Comparison of ENCODE assay signal across 10 mouse cellular contexts in the genomic region with DNA sequence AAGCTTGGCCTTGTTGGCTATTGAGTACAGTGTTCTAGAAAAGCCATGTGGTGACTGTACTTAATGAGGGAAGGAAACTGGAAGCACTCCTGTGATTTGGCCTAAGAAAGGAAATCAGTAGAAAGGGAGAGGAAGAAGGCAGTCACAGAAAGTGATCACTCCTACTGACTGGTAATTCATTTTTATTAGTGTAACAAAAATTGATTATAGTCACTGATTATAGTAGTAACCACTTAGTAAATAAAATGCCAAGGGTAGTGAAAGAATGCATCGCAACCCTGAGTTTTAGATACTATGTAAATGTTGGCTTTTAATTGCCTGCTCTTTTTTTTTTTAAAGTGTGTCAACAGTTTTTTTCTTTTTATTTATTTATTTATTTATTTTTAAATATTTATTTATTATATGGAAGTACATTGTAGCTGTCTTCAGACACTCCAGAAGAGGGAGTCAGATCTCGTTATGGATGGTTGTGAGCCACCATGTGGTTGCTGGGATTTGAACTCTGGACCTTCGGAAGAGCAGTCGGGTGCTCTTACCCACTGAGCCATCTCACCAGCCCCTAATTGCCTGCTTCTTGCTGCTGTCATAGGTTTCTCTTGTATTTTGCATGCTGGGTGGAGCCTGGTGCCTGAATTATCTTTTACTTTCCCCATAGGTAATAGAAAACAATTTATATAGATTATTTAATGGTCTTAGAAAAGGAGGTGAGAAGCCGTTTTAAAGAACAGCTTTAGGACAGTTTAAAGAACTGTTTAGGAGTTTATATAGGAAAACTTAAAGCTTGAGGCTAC. TPM values are rescaled to one million over a fixed set of nuclear protein-coding genes. Genes with fewer than 3 reads are reported as not detected.
DNase-seq lines count a peak whose midpoint lies in the region; ATAC-seq and TF ChIP-seq lines count a peak whose summit lies in the region.
"Had no signal": no experiment of that assay in that cellular context is flagged by ENCODE, and none has a peak within 500 bp of the region (broad histone marks: within the 10 kb centered on the region; RNA-seq: fewer than 3 reads in every experiment).

No protein-coding gene starts in this region.

- H3K27me3 ChIP-seq in heart, embryonic 12.5 days (replicated peaks), result no peaks in the 10 kb centered on the region
- no peaks in the 10 kb centered on the region for H3K27me3 ChIP-seq in ES-Bruce4 (ENCODE audit: control insufficient read depth, insufficient read depth, low read length, poor library complexity, severe bottlenecking)
- no peaks in the 10 kb centered on the region for H3K27me3 ChIP-seq in hindbrain, embryonic 13.5 days
- H3K27me3 ChIP-seq in midbrain, embryonic 10.5 days (ENCODE audit: low read depth, poor library complexity, severe bottlenecking), result no peaks in the 10 kb centered on the region; the same call in 1 of the 2 replicates

- H3K27ac ChIP-seq in heart, embryonic 12.5 days (ENCODE audit: poor library complexity, severe bottlenecking), result no peak overlapping the region
- H3K27ac ChIP-seq in ES-Bruce4 (ENCODE audit: insufficient read depth, low read length), result no peak overlapping the region
- H3K27ac ChIP-seq in hindbrain, embryonic 13.5 days, result no peak overlapping the region
- no peak overlapping the region for H3K27ac ChIP-seq in midbrain, embryonic 10.5 days (replicated peaks)

- peaks cover 56% of the 10 kb centered on the region for H3K4me1 ChIP-seq in heart, embryonic 12.5 days (replicated peaks)
- peaks cover 4% of the 10 kb centered on the region for H3K4me1 ChIP-seq in ES-Bruce4 (ENCODE audit: control insufficient read depth, insufficient read depth, low read length)
- H3K4me1 ChIP-seq in hindbrain, embryonic 13.5 days (replicated peaks), result peaks cover 56% of the 10 kb centered on the region
- peaks cover 44% of the 10 kb centered on the region for H3K4me1 ChIP-seq in midbrain, embryonic 10.5 days

- no peaks in the 10 kb centered on the region for H3K9me3 ChIP-seq in heart, embryonic 12.5 days (replicated peaks)
- H3K9me3 ChIP-seq in ES-Bruce4 (replicated peaks; ENCODE audit: control insufficient read depth, insufficient read depth, low read length, poor library complexity, severe bottlenecking), result no peaks in the 10 kb centered on the region
- no peaks in the 10 kb centered on the region for H3K9me3 ChIP-seq in hindbrain, embryonic 13.5 days
- no peaks in the 10 kb centered on the region for H3K9me3 ChIP-seq in midbrain, embryonic 10.5 days (replicated peaks)

- WGBS in heart, embryonic 12.5 days, result 84% methylated on average over 5 of the region's 5 CpGs
- WGBS in hindbrain, embryonic 13.5 days, result 75% methylated on average over 5 of the region's 5 CpGs
- 95% methylated on average over 5 of the region's 5 CpGs for WGBS in midbrain, embryonic 10.5 days

- peak overlapping the region; percentile 70 for H3K4me3 ChIP-seq in heart, embryonic 12.5 days
- no peak overlapping the region for H3K4me3 ChIP-seq in ES-Bruce4 (ENCODE audit: low read depth, low read length)
- H3K4me3 ChIP-seq in hindbrain, embryonic 13.5 days, result peak overlapping the region; percentile 83
- H3K4me3 ChIP-seq in midbrain, embryonic 10.5 days, result peak overlapping the region; percentile 98

- no peak for ATAC-seq in heart, embryonic 12.5 days (ENCODE audit: insufficient number of reproducible peaks, low FRiP score)
- ATAC-seq in hindbrain, embryonic 13.5 days (ENCODE audit: low FRiP score), result no peak

- no peak overlapping the region for H3K9ac ChIP-seq in heart, embryonic 12.5 days
- H3K9ac ChIP-seq in ES-Bruce4 (ENCODE audit: low read depth, poor library complexity, severe bottlenecking), result peak overlapping the region; percentile 100
- H3K9ac ChIP-seq in hindbrain, embryonic 13.5 days, result no peak overlapping the region

- no peak for TF ChIP-seq POLR2A in ES-Bruce4 (IDR thresholded peaks at IDR 0.05; ENCODE audit: insufficient read depth, low read length)

- DNase-seq in heart, postnatal 25 days (ENCODE audit: low spot score), result no peak
- no peak for DNase-seq in midbrain, embryonic 10.5 days (ENCODE audit: low spot score)
- DNase-seq in adrenal gland, adult 8-10 months, result no peak
- DNase-seq in right cerebral cortex, postnatal 10 days (ENCODE audit: low spot score in 2 of 2), result no peak
- no peak for DNase-seq in left cerebral cortex, adult 18-20 months (ENCODE audit: low spot score in 2 of 2)
- DNase-seq: lung, postnatal 14 days; right cerebral cortex, postnatal 14 days had no signal

- intact Hi-C loops in heart, postnatal 25 days (cut with DNase I), result loop anchor here (2.0 kb wide), 1 partner anchor 15 kb away; no protein-coding TSS in a partner anchor

- TF ChIP-seq CTCF in ES-Bruce4 (IDR thresholded peaks at IDR 0.05; ENCODE audit: low read depth, low read length), result no peak

- peaks cover 16% of the 10 kb centered on the region for H3K36me3 ChIP-seq in heart, embryonic 12.5 days
- peaks cover 44% of the 10 kb centered on the region for H3K36me3 ChIP-seq in ES-Bruce4 (ENCODE audit: control insufficient read depth, insufficient read depth, low read length, poor library complexity, severe bottlenecking)
- peaks cover 10% of the 10 kb centered on the region; the same call in 1 of the 2 replicates for H3K36me3 ChIP-seq in hindbrain, embryonic 13.5 days
- H3K36me3 ChIP-seq in midbrain, embryonic 10.5 days, result peaks cover 48% of the 10 kb centered on the region

- no peak for TF ChIP-seq EP300 in ES-Bruce4 (IDR thresholded peaks at IDR 0.05; ENCODE audit: insufficient read depth, low read depth, low read length)

- H3K4me2 ChIP-seq in heart, embryonic 12.5 days, result peak overlapping the region; percentile 76
- peak overlapping the region; percentile 88 for H3K4me2 ChIP-seq in hindbrain, embryonic 13.5 days

RNA-seq across cellular contexts. Expression of gene Ywhae, which starts 3.0 kb away (rescaled TPM):
- polyA plus RNA-seq in heart, embryonic 12.5 days (2016; fragmentation: Nextera tagmentation; extraction: Ambion mirVana), result 842 and 863 TPM in 2 replicates
- total RNA-seq in heart, postnatal 25 days (2021), result 100 to 1,000 TPM; 555 to 568 TPM
- polyA plus RNA-seq in ES-Bruce4 (2011; ENCODE audit: insufficient read depth, insufficient read length, low read depth, missing spikeins), result 1,329 and 1,367 TPM in 2 replicates
- polyA plus RNA-seq in hindbrain, embryonic 13.5 days (2015; fragmentation: Nextera tagmentation; extraction: Ambion mirVana), result 1,500 and 1,527 TPM in 2 replicates
- polyA plus RNA-seq in midbrain, embryonic 10.5 days (2016; fragmentation: Nextera tagmentation; extraction: Ambion mirVana), result 1,400 and 1,401 TPM in 2 replicates
- total RNA-seq in adrenal gland, adult 8-10 months (2022), result 100 to 1,000 TPM; 600 to 760 (median 717) TPM
- 1,000 to 10,000 TPM in 1 of 2 experiments, 100 to 1,000 TPM in 1; 948 to 1,014 TPM for total RNA-seq in left cerebral cortex, adult 18-20 months (2021)

RNA-seq across cellular contexts. Expression of gene Crk, which starts 56.6 kb away (rescaled TPM):
- polyA plus RNA-seq in heart, embryonic 12.5 days (2016; fragmentation: Nextera tagmentation; extraction: Ambion mirVana), result 110 and 111 TPM in 2 replicates
- 10 to 100 TPM; 81.3 to 88.2 TPM for total RNA-seq in heart, postnatal 25 days (2021)
- polyA plus RNA-seq in ES-Bruce4 (2011; ENCODE audit: insufficient read depth, insufficient read length, low read depth, missing spikeins), result 86.0 and 91.5 TPM in 2 replicates
- 120 TPM in 2 replicates for polyA plus RNA-seq in hindbrain, embryonic 13.5 days (2015; fragmentation: Nextera tagmentation; extraction: Ambion mirVana)
- polyA plus RNA-seq in midbrain, embryonic 10.5 days (2016; fragmentation: Nextera tagmentation; extraction: Ambion mirVana), result 127 and 133 TPM in 2 replicates
- 100 to 1,000 TPM; 115 to 125 (median 117) TPM for total RNA-seq in adrenal gland, adult 8-10 months (2022)
- total RNA-seq in left cerebral cortex, adult 18-20 months (2021), result 100 to 1,000 TPM; 126 to 132 TPM
